Mouse (Mus musculus) C2C12 (cell line): ENCODE measurements at regions not wholly inside any gene's neighbourhood (a gene's known extent, or its start where the extent isn't known, plus 50 kb on each side); places are given as distances from the start of the nearest gene placed in this dataset.

Experiments
- CTCF ChIP-seq: IDR thresholded peaks from one replicate; pipeline ENCODE4 v1.5.1; 2011; ENCODE audit not compliant: control insufficient read depth, insufficient read depth, insufficient read length
- MAX ChIP-seq: IDR thresholded peaks from one replicate; pipeline ENCODE4 v1.6.1; 2011; ENCODE audit warnings: mild to moderate bottlenecking, control low read depth
- USF1 ChIP-seq: IDR thresholded peaks from one replicate; pipeline ENCODE4 v1.6.1; 2011; ENCODE audit warnings: low read depth, mild to moderate bottlenecking, control low read depth, moderate library complexity

DNA sequence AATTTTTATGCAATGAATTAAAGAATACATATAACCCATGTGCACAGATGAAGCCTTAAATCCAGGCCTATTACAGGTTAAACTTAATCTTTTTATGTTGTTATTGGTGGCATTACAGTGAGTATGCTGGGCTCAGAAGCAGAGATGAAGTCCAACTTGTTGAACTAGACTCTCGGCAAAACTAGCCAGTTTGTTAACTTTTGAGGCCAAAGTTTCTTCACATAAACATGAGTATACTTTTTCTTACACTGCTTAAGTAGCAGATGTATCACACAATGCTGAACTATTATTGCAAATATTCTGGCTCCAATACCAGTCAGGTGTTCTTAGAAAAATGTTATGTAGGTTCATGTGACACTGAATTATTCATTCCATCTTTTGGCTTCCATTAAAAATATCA is 592.4 kb upstream of the Cited2 start:
- TF ChIP-seq CTCF (no peak), USF1 (no peak), MAX (no peak)
